Comparison of ENCODE assay signal across 19 mouse cellular contexts in genomic region chr14:78202781-78203180, GRCm38 (mm10).
DNase-seq lines count a peak whose midpoint lies in the region; ATAC-seq and TF ChIP-seq lines count a peak whose summit lies in the region.
"Had no signal": no experiment of that assay in that cellular context is flagged by ENCODE, and none has a peak within 500 bp of the region (broad histone marks: within the 10 kb centered on the region; RNA-seq: fewer than 3 reads in every experiment).

No protein-coding gene starts in this region.

- no peak overlapping the region for H3K9ac ChIP-seq in intestine, postnatal 0 days (ENCODE audit: low read depth, low read length)
- H3K9ac ChIP-seq in intestine, embryonic 16.5 days (ENCODE audit: low read depth, low read length), result no peak overlapping the region
- H3K9ac ChIP-seq in liver, postnatal 0 days (replicated peaks), result no peak overlapping the region
- H3K9ac ChIP-seq: heart, embryonic 12.5 days; limb, embryonic 15.5 days; lung, embryonic 15.5 days; midbrain, embryonic 12.5 days; neural tube, embryonic 13.5 days had no signal

- TF ChIP-seq EP300 in liver, postnatal 0 days (IDR thresholded peaks at IDR 0.05; ENCODE audit: low read depth), result no peak

- ATAC-seq in intestine, postnatal 0 days, result no peak
- ATAC-seq in intestine, embryonic 16.5 days, result no peak
- no peak for ATAC-seq in liver, postnatal 0 days
- ATAC-seq: inflammation-experienced regulatory T-cells, adult 6 months had no signal

- H3K4me2 ChIP-seq in intestine, postnatal 0 days (replicated peaks; ENCODE audit: low read depth), result no peak overlapping the region
- no peak overlapping the region for H3K4me2 ChIP-seq in intestine, embryonic 16.5 days (ENCODE audit: low read depth, low read length)
- H3K4me2 ChIP-seq in liver, postnatal 0 days (ENCODE audit: low read depth, low read length), result no peak overlapping the region
- H3K4me2 ChIP-seq: heart, embryonic 12.5 days; limb, embryonic 15.5 days; lung, embryonic 15.5 days; midbrain, embryonic 12.5 days; neural tube, embryonic 13.5 days had no signal

- H3K27ac ChIP-seq in intestine, postnatal 0 days (ENCODE audit: low read depth, low read length), result no peak overlapping the region
- no peak overlapping the region for H3K27ac ChIP-seq in intestine, embryonic 16.5 days (ENCODE audit: low read length)
- no peak overlapping the region for H3K27ac ChIP-seq in liver, postnatal 0 days (ENCODE audit: low read depth)
- H3K27ac ChIP-seq: limb, embryonic 15.5 days; lung, embryonic 15.5 days; midbrain, embryonic 12.5 days; neural tube, embryonic 13.5 days had no signal

- TF ChIP-seq CTCF in intestine, postnatal 0 days (IDR thresholded peaks at IDR 0.05; ENCODE audit: low read depth), result peak; percentile 35
- no peak for TF ChIP-seq CTCF in liver, postnatal 0 days (IDR thresholded peaks at IDR 0.05; ENCODE audit: low read depth)

- 81% methylated on average over 1 of the region's 1 CpGs for WGBS in intestine, postnatal 0 days
- WGBS in intestine, embryonic 16.5 days, result 90% methylated on average over 1 of the region's 1 CpGs
- WGBS in liver, postnatal 0 days (ENCODE audit: insufficient replicate concordance), result 62% methylated on average over 1 of the region's 1 CpGs

- H3K4me1 ChIP-seq in intestine, postnatal 0 days (replicated peaks; ENCODE audit: control insufficient read depth, insufficient read depth, low read length), result no peaks in the 10 kb centered on the region
- no peaks in the 10 kb centered on the region for H3K4me1 ChIP-seq in intestine, embryonic 16.5 days (ENCODE audit: control insufficient read depth, insufficient read depth, low read length)
- H3K4me1 ChIP-seq in liver, postnatal 0 days (ENCODE audit: insufficient read depth), result no peaks in the 10 kb centered on the region
- H3K4me1 ChIP-seq: heart, embryonic 12.5 days; limb, embryonic 15.5 days; lung, embryonic 15.5 days had no signal

- H3K27me3 ChIP-seq in intestine, postnatal 0 days (replicated peaks; ENCODE audit: control insufficient read depth, insufficient read depth, low read length), result no peaks in the 10 kb centered on the region
- no peaks in the 10 kb centered on the region for H3K27me3 ChIP-seq in intestine, embryonic 16.5 days (replicated peaks; ENCODE audit: control insufficient read depth, insufficient read depth, low read length)
- H3K27me3 ChIP-seq in liver, postnatal 0 days (ENCODE audit: insufficient read depth, low read length), result no peaks in the 10 kb centered on the region
- H3K27me3 ChIP-seq: heart, embryonic 12.5 days; limb, embryonic 15.5 days; lung, embryonic 15.5 days; midbrain, embryonic 12.5 days; neural tube, embryonic 13.5 days had no signal

- no peak overlapping the region for H3K4me3 ChIP-seq in intestine, postnatal 0 days (ENCODE audit: low read depth, low read length)
- no peak overlapping the region for H3K4me3 ChIP-seq in intestine, embryonic 16.5 days (ENCODE audit: low read length)
- no peak overlapping the region for H3K4me3 ChIP-seq in liver, postnatal 0 days (ENCODE audit: low read depth, low read length)
- H3K4me3 ChIP-seq: heart, embryonic 12.5 days; limb, embryonic 15.5 days; lung, embryonic 15.5 days; midbrain, embryonic 12.5 days; neural tube, embryonic 13.5 days had no signal

- no peaks in the 10 kb centered on the region for H3K9me3 ChIP-seq in intestine, postnatal 0 days (ENCODE audit: control insufficient read depth)
- no peaks in the 10 kb centered on the region; the same call in 1 of the 2 replicates for H3K9me3 ChIP-seq in intestine, embryonic 16.5 days (ENCODE audit: control insufficient read depth, low read length)
- H3K9me3 ChIP-seq in liver, postnatal 0 days (ENCODE audit: low read length), result peaks cover 2% of the 10 kb centered on the region; the same call in 1 of the 2 replicates
- H3K9me3 ChIP-seq: limb, embryonic 15.5 days; lung, embryonic 15.5 days; midbrain, embryonic 12.5 days; neural tube, embryonic 13.5 days had no signal

- H3K36me3 ChIP-seq in intestine, postnatal 0 days (ENCODE audit: control insufficient read depth, insufficient read depth), result no peaks in the 10 kb centered on the region
- H3K36me3 ChIP-seq in intestine, embryonic 16.5 days (ENCODE audit: control insufficient read depth, insufficient read depth, low read length), result no peaks in the 10 kb centered on the region
- no peaks in the 10 kb centered on the region for H3K36me3 ChIP-seq in liver, postnatal 0 days (replicated peaks; ENCODE audit: insufficient read depth, low read length)
- H3K36me3 ChIP-seq: heart, embryonic 12.5 days; limb, embryonic 15.5 days; lung, embryonic 15.5 days; midbrain, embryonic 12.5 days; neural tube, embryonic 13.5 days had no signal

- DNase-seq in embryo, embryonic 11 days, result peak; percentile 16
- no peak for DNase-seq in embryo, embryonic 9.5 days (ENCODE audit: extremely low spot score)
- peak; percentile 16 for DNase-seq in retina, embryonic 14.5 days (ENCODE audit: low spot score)
- DNase-seq in retina, postnatal 1 day, result no peak
- DNase-seq in adrenal gland, adult 8-10 months, result no peak
- no peak for DNase-seq in liver, postnatal 0 days
- DNase-seq: adrenal gland, postnatal 25 days; gastrocnemius, postnatal 10 days; kidney, postnatal 14 days; layer of hippocampus, postnatal 36 days; thymus, adult 2 months had no signal

Comparison
In these comparisons a context has a peak if more than half of its experiments do, and no peak if none do; other contexts are left out.
1. DNase-seq: peak in embryo, embryonic 11 days (single experiment) and retina, embryonic 14.5 days (single experiment); none in embryo, embryonic 9.5 days (single experiment), retina, postnatal 1 day (single experiment), adrenal gland, adult 8-10 months (single experiment) and liver, postnatal 0 days (single experiment).